ENCODE assay signal across 9 mouse cellular contexts in genomic region chr6:77475354-77475753, GRCm38 (mm10).
A peak's percentile ranks its signal among the peaks of the same experiment; 100 is the strongest.
DNase-seq lines count a peak whose midpoint lies in the region; ATAC-seq and TF ChIP-seq lines count a peak whose summit lies in the region.
"Had no signal": no experiment of that assay in that cellular context is flagged by ENCODE, and none has a peak within 500 bp of the region (broad histone marks: within the 10 kb centered on the region; RNA-seq: fewer than 3 reads in every experiment).

No protein-coding gene starts in this region.

- H3K9ac ChIP-seq in heart, adult 2 months (ENCODE audit: low read depth, low read length) = no peak overlapping the region
- H3K9ac ChIP-seq in heart, embryonic 12.5 days = no peak overlapping the region
- no peak overlapping the region for H3K9ac ChIP-seq in hindbrain, embryonic 14.5 days
- H3K9ac ChIP-seq in intestine, embryonic 15.5 days = no peak overlapping the region
- H3K9ac ChIP-seq: neural tube, embryonic 13.5 days had no signal

- no peak for TF ChIP-seq EP300 in heart, adult 2 months (IDR thresholded peaks at IDR 0.05; ENCODE audit: insufficient read depth, low read depth, low read length)

- no peak for TF ChIP-seq POLR2A in heart, adult 2 months (IDR thresholded peaks at IDR 0.05; ENCODE audit: insufficient read depth, low read depth, low read length)

- H3K27me3 ChIP-seq in heart, adult 2 months (ENCODE audit: control insufficient read depth, insufficient read depth, low read length) = no peaks in the 10 kb centered on the region
- no peaks in the 10 kb centered on the region for H3K27me3 ChIP-seq in heart, embryonic 12.5 days (replicated peaks)
- no peaks in the 10 kb centered on the region for H3K27me3 ChIP-seq in hindbrain, embryonic 14.5 days (ENCODE audit: control insufficient read depth, insufficient read depth, low read length)
- no peaks in the 10 kb centered on the region for H3K27me3 ChIP-seq in intestine, embryonic 15.5 days (replicated peaks)
- H3K27me3 ChIP-seq: neural tube, embryonic 13.5 days had no signal

- no peaks in the 10 kb centered on the region for H3K79me2 ChIP-seq in heart, adult 2 months (replicated peaks; ENCODE audit: control insufficient read depth, insufficient read depth, low read length)

- intact Hi-C loops in heart, adult 2 months (cut with DNase I) = no loop called here
- intact Hi-C loops in left cerebral cortex, postnatal 36 days (cut with DNase I) = no loop called here

- no peak for TF ChIP-seq CTCF in heart, adult 2 months (IDR thresholded peaks at IDR 0.05)

- WGBS in heart, adult 2 months = 8% methylated on average over 1 of the region's 1 CpGs
- WGBS in heart, embryonic 12.5 days = 39% methylated on average over 1 of the region's 1 CpGs
- 38% methylated on average over 1 of the region's 1 CpGs for WGBS in hindbrain, embryonic 14.5 days
- 70% methylated on average over 1 of the region's 1 CpGs for WGBS in intestine, embryonic 15.5 days

- ATAC-seq in heart, embryonic 12.5 days (ENCODE audit: insufficient number of reproducible peaks, low FRiP score) = no peak
- ATAC-seq in hindbrain, embryonic 14.5 days (ENCODE audit: low FRiP score) = peak; percentile 66; the same call in 1 of the 2 replicates
- no peak for ATAC-seq in intestine, embryonic 15.5 days
- no peak for ATAC-seq in inflammation-experienced regulatory T-cells, adult 6 months

- no peak overlapping the region for H3K4me3 ChIP-seq in heart, adult 2 months
- H3K4me3 ChIP-seq in heart, embryonic 12.5 days = no peak overlapping the region
- H3K4me3 ChIP-seq in hindbrain, embryonic 14.5 days (replicated peaks; ENCODE audit: low read length) = no peak overlapping the region
- no peak overlapping the region for H3K4me3 ChIP-seq in intestine, embryonic 15.5 days (replicated peaks)
- H3K4me3 ChIP-seq: neural tube, embryonic 13.5 days had no signal

- peak overlapping the region; percentile 55 for H3K27ac ChIP-seq in heart, adult 2 months
- H3K27ac ChIP-seq in heart, embryonic 12.5 days (ENCODE audit: poor library complexity, severe bottlenecking) = no peak overlapping the region
- no peak overlapping the region for H3K27ac ChIP-seq in hindbrain, embryonic 14.5 days
- H3K27ac ChIP-seq in intestine, embryonic 15.5 days = no peak overlapping the region
- H3K27ac ChIP-seq: neural tube, embryonic 13.5 days had no signal

- no peaks in the 10 kb centered on the region for H3K36me3 ChIP-seq in heart, adult 2 months (ENCODE audit: control insufficient read depth, insufficient read depth, low read length)
- H3K36me3 ChIP-seq in heart, embryonic 12.5 days = no peaks in the 10 kb centered on the region
- H3K36me3 ChIP-seq in hindbrain, embryonic 14.5 days (replicated peaks; ENCODE audit: control insufficient read depth, insufficient read depth) = no peaks in the 10 kb centered on the region
- no peaks in the 10 kb centered on the region for H3K36me3 ChIP-seq in intestine, embryonic 15.5 days
- H3K36me3 ChIP-seq: neural tube, embryonic 13.5 days had no signal

- H3K4me1 ChIP-seq in heart, adult 2 months (ENCODE audit: control insufficient read depth, insufficient read depth, low read length) = no peaks in the 10 kb centered on the region
- no peaks in the 10 kb centered on the region for H3K4me1 ChIP-seq in heart, embryonic 12.5 days (replicated peaks)
- H3K4me1 ChIP-seq in hindbrain, embryonic 14.5 days (replicated peaks; ENCODE audit: control insufficient read depth, insufficient read depth, low read length) = 0 out of 2 replicates have a peak, but pooled peaks cover 3% of the 10 kb centered on the region
- H3K4me1 ChIP-seq in intestine, embryonic 15.5 days (replicated peaks) = no peaks in the 10 kb centered on the region

- no peak overlapping the region for H3K4me2 ChIP-seq in heart, embryonic 12.5 days
- H3K4me2 ChIP-seq in hindbrain, embryonic 14.5 days (replicated peaks) = no peak overlapping the region
- H3K4me2 ChIP-seq in intestine, embryonic 15.5 days (replicated peaks) = no peak overlapping the region
- H3K4me2 ChIP-seq: neural tube, embryonic 13.5 days had no signal

- peak; percentile 67 to 83 for DNase-seq in heart, adult 2 months
- peak; percentile 67 for DNase-seq in adrenal gland, adult 8-10 months
- peak; percentile 62 for DNase-seq in fibroblast of lung, adult 2 months (ENCODE audit: low read depth)
- DNase-seq in hindbrain, embryonic 14.5 days (ENCODE audit: low spot score) = peak; percentile 66
- DNase-seq in left cerebral cortex, postnatal 36 days (ENCODE audit: low spot score in 2 of 2) = peak; percentile 68 to 75

- H3K9me3 ChIP-seq in heart, embryonic 12.5 days (replicated peaks) = no peaks in the 10 kb centered on the region
- H3K9me3 ChIP-seq in hindbrain, embryonic 14.5 days (ENCODE audit: control insufficient read depth, low read length) = no peaks in the 10 kb centered on the region
- no peaks in the 10 kb centered on the region for H3K9me3 ChIP-seq in intestine, embryonic 15.5 days
- H3K9me3 ChIP-seq: neural tube, embryonic 13.5 days had no signal
